Mouse (Mus musculus): Measurements from ENCODE around the gene Exoc6.

The Exoc6 gene

DNA sequence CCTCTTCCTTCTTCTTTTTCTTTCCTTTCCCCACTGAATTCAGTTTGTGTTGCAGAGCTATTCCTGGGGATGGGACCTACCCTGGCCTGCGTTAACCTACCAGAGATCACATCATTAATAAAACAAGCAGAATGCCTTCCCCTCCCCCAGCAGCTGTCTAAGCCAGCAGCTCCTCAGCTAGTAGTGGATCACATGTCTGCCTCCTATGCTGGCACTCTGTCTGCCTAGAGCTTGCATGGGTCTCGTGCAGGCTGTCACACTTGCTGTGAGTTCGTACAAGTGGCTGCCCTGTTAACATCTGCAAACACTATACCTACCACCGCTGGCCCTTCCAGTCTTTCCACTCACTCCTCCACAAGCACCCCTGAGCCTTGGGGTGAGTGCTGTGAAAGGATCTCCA, 29.4 kb downstream of the Exoc6 start:
- in situ Hi-C loops (cut with MboI) = no loop called here

DNA sequence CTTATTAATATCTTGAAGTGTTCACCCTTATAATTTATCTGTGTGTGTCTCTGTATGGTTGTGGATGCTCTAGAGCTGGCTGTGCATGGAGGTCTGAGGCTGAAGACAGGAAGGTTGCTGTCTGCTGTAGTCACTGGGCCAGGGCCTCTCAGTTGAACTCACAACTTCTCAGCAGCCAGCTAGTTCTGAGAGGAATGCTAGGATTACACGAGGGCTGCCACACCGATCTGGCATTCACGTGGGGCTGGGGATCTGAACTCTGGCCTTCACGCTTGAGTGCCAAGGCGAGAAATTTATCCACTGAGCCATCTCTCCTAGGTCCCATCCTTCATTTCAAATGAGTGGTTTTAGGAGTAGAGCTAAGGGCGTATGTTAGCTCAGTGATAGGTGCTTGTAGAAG, 30.2 kb downstream of the Exoc6 start:
- in situ Hi-C loops (cut with MboI) = no loop called here

DNA sequence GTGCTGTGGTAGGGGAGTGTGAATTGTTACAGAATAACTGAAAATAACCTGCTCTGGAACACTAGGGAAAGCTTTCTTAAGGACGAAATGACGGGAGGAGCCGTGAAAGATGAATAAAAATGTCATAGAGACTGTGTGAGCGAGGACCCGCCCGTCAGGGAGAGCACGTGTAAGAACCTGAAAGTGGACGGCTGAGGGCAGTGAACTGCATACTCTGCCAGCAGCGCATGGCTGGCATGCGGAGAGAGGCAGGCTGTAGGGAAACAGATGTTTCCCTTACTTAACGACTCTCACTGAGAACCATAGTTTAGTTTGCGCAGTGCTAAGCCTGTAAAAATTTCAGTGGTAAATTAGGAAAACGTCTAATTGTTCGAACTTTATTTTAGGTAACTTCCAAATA, 35.0 kb downstream of the Exoc6 start:
- in situ Hi-C loops (cut with MboI) = no loop called here

DNA sequence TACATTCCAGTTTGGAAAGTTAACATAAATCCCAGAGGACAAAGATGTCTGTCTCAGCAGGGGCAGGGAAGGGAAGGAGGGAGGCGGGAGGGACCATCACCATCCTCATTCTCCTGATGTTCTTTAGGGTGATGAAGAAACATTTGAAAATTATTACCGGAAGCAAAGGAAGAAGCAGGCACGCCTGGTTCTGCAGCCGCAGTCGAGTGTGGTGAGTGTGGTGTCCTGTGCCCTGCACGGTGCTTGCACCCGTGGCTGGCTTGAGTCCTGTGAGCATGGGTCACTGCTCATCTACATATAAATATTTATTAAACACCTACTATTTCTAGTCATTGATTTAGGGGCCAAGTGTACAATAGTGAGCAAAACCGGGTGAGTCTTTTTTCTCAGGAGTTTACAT, 35.5 kb downstream of the Exoc6 start:
- in situ Hi-C loops (cut with MboI) = no loop called here

DNA sequence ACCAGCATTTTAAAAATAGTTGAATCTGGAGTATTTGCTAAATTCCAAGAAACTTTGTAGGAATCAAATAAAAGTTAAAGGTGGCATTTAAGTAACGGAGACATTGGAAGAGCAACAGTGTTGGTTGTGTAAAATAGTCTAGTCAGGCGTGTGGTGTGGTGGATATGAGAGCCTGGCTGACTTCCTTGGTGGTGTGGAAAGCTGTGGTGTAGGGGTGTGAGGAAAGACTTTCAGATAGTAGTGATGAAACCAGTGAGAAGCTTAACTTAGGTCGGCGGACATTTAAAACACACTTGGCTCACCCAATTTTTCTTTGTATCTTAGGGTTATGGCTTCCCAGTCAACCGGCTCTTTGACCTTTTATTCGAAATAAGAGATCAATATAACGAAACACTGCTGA, 40.3 kb downstream of the Exoc6 start:
- in situ Hi-C loops (cut with MboI) = no loop called here

DNA sequence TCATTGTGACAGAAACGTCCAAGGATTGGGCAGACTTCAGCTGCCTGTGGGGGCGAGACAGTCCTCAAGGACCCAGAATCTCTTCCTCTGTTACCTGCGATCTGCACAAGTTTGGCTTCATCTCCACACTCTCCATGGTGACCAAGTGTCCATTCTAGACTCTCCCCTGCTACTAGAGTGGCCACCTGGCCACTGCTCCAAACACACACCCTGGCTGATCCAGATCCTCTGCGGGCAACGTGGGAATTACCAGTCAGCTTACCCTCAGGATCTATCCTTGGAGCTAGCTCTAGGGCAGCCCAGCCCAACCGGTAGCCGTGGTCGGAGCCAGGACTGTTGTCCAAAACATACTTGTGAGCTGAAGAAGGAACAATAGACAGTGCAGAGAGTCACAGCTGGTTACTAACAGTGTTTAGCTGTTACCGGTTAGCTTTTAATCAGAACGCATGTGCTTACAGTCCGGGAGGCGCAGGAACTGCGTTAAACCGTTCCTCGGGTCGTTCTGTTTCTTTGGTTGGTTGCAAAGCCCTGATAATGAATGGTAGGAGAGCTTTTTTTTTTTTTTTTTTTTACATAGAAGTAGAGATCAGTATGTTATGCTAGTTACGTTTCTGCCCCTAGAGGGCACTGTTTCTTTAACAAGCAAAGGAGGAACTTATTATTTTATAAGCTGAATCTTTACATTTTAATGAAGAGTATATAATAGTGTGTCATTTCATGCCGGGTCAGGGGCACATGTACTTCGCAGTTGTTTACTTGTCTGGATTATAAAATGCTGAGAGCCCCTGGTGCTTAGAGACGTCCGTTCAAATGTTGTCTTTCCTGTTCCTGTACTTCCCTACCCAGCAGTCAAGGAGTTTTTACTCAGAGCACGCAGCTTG, 52.0 kb downstream of the Exoc6 start:
- in situ Hi-C loops (cut with MboI) = no loop called here

DNA sequence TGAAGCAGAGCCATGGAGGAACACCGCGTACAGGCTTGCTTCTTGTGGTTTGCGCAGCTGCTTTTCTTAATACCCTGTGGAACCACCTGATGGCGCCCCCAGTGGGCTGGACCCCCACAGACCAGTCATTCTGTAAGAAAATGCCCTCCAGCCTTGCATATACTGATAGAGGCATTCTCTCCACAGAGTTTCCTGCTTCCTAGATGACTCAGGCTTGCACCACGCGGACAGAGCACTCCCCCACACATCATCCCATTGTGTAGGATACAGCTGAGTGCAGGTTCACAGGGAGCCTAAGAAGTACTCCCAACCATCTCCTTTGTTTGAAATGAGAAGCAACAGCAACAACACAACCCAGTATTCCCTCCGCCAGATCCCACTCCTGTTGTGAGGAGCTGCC, 59.8 kb downstream of the Exoc6 start:
- in situ Hi-C loops (cut with MboI) = no loop called here

DNA sequence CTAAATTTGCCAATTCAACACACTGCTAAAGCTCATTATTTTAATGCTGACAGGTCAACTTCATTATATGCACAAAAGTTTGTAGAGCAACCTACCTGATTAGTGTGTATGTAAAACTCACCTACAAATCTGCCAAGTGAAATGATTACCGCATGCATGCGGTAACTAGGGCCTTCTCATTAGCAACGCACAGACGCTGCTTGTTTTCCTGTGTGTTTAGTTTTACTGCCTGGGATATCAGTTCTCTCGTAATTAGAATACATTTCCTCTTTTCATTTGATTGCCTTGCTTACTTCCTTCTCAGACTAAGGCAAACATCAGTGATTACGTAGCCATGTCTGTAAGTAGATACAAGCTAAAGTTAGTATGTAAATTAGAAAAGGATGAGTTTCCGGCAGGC, 62.7 kb downstream of the Exoc6 start:
- in situ Hi-C loops (cut with MboI) = no loop called here

DNA sequence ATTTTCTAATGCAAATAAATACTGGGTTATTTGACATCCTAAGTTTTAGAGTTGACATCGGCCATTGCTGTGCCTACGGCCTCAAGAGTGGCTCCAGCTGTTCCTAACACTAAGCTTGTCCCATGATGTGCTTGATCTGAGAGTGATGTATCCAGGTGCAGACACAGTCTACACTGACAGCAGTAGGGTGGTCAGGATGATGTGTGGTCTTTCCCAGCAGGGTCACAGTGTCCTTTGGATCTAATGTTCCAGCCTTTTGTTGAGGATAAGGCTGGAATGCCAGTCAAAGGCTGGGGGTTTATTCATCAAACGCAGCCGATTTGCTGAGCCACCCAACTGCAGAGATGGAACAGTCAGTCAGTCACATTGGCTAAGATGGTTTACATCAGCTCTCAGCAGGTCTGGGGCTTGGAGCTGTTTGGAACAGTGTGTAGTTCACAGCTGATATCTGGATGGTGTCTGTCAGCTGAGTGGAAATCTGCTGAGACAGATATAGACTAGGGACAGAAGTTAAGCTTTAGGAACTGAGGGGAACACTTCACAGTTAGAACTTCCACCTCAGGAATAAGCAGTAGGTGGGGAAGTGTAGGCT, 64.9 kb downstream of the Exoc6 start:
- in situ Hi-C loops (cut with MboI) = no loop called here

DNA sequence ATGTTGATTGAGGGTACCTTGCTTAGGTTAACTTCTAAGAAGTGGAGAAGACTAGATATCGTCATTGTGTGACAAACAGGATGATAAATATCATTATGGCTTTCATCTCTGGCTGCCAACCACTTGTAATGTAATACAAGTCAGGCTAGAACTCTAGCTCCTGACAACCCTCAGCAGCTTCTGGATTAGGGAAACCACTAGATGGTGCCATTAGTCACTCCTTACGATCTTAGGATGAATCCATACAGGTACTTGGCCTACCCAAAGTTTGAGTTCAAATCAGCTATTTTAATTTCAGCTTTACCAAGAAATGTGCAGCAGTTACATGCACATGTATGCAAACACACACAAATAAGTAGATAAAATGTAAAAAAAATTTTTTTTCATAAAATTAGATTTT, 97.8 kb downstream of the Exoc6 start:
- in situ Hi-C loops (cut with MboI) = no loop called here

DNA sequence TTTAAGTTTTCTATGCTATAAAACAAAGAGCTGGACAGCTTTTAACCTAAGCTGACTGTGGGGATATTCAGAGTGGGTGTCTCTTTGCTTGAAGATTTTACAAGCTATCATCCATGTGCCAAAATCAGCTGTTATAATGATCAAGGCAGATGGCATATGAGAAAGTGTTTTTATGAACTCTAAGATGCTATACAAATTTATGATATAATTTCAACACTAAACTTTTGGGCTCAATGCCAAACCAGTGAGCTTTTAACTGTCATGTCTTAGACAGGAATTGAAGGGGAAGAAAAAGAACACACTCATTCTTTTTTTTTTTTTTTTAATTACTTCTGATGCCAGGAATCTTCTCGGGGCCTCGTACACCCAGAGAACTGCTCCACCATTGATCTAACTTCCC, 100.3 kb downstream of the Exoc6 start:
- in situ Hi-C loops (cut with MboI) = no loop called here

DNA sequence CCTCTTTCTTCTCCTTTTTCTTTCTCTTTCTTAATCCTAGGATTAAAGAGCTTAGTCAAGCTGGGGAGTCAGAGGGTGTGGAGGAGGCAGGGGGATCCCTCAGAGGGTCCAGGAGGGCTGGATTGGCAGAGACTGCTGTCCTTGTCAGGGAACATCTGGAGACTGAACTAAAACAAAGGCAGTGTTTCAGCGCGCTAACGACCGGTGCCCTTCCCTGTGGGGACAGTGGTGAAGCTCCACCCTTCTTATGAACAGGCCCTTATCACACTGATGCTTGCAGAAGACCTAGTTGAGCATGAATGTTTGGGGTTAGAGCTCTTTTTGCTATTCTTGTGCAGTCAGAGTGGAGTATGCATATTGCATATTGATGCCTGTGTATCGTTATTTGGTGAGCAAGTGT, 103.8 kb downstream of the Exoc6 start:
- in situ Hi-C loops (cut with MboI) = no loop called here

DNA sequence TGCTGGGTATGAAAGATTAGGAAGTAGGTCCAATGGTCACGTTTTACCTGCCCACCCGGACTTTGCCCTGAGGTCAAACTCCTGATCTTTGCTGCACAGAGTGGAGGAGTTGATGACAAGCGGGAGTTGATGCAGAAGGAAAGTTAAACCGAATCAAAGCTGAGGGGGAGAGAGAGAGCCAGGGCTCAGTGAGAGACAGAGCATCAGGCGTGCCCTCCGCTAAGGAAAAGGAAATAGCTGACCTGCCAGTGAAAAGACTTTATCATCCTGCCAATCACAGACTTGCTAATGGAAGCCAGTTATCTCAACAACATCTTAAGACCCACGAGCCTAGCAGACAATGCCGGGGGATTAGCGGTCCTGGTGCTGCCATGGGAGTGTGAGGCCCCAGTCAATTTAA, 106.2 kb downstream of the Exoc6 start:
- in situ Hi-C loops (cut with MboI) = no loop called here

DNA sequence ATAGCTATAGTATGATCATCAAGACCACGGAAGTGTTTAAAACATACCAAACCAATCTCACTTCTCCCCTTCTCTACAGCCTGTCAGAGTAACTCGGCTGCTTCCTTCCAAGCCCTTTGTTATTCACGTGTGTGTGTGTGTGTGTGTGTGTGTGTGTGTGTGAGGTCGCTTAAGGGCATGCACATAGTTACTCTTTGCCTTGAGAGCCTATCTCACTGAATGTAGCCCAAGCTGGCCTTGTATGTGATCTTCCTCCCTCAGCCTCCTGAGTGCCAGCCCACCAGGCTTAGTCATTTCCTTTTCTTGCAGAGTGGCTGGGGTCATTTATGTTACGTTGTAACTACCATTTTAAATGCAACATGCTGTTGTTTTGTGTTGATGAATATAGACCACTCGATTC, 115.0 kb downstream of the Exoc6 start:
- in situ Hi-C loops (cut with MboI) = no loop called here

DNA sequence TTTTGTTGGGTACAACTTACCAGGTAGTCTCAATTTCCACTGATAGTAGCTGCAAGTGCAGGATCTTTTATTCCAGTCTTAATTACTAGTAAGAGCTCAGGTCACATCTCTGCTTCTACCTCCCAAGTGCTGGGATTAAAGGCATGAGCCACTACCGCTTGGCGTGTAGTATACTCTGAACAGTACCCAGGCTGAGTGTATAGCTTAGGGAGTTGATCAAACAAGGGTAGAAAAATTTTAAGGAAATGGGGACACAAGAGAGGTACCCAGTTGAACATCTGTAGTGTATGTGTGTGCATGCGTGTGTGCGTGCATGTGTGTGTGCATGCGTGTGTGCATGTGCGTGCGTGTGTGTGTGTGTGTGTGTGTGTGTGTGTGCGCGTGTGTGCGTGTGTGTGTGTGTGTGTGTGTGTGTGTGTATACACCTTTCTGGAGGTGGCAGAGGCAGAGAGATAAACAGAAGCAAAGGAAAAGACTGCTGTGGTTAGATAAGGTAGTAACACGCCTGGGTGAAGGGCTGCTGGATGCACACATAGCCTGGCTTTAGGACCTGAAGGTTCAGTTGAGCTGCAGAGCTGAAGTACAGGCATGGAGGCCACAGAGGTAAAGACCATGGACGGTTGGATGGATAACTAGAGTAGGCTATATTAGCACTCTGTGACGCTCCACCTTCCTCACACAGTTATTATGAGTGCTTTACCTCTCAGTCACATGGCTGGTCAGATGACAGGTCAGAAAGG, 117.8 kb downstream of the Exoc6 start:
- in situ Hi-C loops (cut with MboI) = no loop called here

DNA sequence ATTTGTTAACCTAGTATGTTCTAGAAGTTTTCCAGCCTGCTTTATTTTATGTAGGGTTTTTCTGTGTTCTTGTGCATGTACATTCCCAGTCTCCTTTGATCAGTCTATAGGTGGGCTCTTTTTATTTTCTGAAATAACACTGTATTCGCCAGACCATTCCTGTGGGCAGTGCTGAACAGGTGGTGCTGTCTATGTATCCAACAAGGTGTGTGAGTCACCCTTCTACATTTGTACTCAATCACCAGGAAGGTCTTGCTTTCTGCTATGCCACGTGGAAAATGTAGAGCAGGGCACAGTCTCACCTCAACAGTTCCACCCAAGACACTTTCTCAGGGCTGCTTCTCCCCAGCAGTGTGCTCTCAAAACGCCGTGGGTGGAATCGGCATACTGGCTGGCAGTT, 118.4 kb downstream of the Exoc6 start:
- in situ Hi-C loops (cut with MboI) = no loop called here

DNA sequence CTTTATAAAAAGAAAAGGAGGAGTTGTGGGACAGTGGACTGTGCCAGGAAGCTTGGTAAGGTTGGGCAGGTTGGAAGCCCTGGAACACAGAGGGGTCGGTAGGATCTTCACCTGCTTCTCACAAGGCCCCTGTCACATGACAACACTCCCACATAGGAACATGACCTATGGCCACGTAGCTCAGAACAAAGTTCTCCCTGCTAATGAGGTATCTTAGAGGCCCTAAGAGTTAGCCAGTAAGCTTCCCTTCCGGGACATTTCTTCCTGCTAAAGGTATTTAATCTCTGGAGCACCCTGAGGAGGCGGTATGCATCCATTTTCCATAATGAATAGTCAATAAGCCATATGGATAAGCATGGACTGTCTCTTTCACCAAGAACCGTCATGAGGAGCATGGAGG, 119.3 kb downstream of the Exoc6 start:
- in situ Hi-C loops (cut with MboI) = no loop called here

DNA sequence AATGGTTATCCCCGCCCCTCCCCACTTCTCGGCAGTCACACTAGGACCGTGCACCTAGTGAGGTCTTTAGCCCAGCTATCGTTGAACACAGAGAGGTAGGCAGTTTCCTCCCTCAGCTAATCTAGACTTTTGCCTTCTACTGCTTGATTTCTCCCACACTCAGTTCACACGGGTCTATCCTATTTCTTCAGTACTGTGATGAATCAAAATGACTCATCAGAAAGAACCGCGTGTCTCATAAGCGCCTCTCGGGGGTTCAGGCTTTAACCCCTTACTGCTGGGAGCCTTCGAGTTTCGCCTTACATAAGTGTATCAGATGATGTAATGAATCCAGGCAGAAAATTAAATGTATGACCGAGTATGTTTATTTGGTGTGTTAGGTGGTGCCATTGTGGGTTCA, 123.2 kb downstream of the Exoc6 start:
- in situ Hi-C loops (cut with MboI) = no loop called here

DNA sequence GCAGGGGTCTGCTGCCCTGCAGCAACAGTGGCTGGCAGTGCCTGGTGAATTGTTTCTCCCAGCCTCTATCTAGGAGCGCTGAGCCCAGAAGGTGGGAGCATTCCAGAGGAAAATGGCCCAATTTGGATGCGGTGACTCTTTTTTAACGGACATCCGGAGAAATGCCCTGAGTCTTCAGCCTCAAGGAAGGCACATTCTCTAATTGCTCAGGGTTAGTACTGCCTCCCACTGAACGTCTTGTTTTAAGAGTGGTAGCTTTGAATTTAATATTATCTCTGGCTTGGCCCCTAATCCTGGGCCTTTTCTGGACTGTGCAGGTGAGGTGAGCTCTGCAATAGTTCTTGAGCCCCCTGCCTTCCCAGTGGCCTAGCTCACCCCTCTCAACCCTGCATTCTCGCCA, 135.1 kb downstream of the Exoc6 start, which contains the start of gene Cyp26c1:
Gene Cyp26c1, plus strand, starts transcription at position 301 of the 400 bp plus-strand sequence.
- in situ Hi-C loops (cut with MboI) = no loop called here

DNA sequence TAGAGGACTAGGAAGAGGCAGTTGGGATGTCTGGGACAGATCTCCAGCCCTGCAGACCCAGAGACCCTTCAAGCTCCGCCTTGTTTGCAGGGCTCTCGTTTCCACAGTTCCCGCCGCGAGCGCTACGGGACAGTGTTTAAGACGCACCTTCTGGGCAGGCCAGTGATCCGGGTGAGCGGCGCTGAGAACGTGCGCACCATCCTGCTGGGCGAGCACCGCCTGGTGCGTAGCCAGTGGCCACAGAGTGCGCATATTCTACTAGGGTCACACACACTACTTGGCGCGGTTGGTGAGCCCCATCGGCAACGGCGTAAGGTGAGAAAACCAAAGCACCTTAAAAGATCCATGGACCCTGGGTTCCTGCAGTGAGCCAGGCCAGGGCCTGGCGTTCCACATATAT, 136.1 kb downstream of the Exoc6 start:
- in situ Hi-C loops (cut with MboI) = no loop called here

DNA sequence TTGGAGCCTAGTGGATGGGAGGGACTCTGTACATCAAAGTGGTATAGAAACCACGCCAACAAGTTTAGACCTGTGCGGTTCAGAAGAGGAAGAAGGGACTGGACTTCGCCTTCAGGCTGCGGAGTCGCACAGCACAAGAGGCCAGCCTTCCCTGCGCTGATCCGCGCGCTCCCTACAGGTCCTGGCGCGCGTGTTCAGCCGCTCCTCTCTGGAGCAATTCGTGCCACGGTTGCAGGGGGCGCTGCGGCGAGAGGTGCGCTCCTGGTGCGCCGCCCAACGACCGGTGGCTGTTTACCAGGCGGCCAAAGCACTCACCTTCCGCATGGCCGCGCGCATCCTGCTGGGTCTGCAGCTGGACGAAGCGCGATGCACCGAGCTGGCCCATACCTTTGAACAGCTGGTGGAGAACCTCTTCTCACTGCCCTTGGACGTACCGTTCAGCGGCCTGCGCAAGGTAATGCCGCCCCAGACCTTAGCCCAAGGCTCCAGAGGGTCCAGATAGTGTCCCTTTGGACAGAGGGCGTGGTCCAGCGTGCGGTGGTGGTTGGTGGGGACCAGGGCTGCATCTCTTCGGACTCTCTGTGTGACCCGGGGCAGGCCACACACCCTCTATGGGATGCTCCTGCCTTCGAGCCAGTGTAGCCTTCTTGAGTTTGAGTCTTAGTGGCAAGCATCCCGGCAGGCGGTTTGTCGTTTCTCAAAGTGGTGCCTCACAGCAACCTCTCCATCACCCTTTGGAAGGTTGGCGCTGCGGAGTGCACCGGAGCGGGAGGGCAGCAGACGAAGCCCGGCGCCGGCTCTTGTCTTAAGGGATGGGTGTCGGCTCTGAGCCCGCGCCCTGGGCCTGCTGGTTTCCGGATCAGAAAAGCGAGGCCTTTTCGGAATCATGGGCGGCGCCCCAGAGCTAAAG, 137.0 kb downstream of the Exoc6 start:
- in situ Hi-C loops (cut with MboI) = no loop called here

DNA sequence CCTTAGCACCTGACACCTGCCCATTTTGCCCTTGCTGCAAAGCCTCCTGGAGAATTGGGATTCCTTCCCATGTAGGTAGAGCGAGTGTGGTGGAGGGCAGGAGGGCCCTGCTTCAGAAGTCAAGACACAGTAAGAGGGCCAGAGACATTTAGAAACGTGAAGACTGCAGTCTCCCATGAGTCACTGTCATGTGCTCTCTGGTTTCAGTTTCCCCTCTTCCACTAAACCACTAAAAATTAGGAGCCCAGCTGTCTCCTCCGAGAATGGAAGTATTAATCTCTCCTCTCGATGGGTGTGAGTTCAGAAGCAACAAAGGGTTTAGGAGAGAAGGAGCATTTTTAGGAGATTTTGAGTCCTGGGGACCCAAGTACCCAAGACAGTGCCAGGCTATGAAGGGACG, 139.3 kb downstream of the Exoc6 start:
- in situ Hi-C loops (cut with MboI) = no loop called here

Data from mature B cell (primary cell).